Mouse (Mus musculus) hindbrain, embryonic 12.5 days (tissue): ENCODE measurements at regions not wholly inside any gene's neighbourhood (a gene's known extent, or its start where the extent isn't known, plus 50 kb on each side); places are given as distances from the start of the nearest gene placed in this dataset.

ENCODE experiments used
- ATAC-seq: fragments of 200-750 bp; cut with Nextera tagmentation; 2 replicates; pipeline ENCODE4 v1.8.0; 2017; ENCODE audit warnings: moderate TSS enrichment; ENCODE audit not compliant: low FRiP score
- H3K27ac ChIP-seq: fragments of 300-500 bp; sonication (generic); 2 replicates; pipeline ENCODE4 v1.5.1; 2016; ENCODE audit warnings: mild to moderate bottlenecking
- H3K27me3 ChIP-seq: fragments of 300-500 bp; sonication (generic); 2 replicates; pipeline ENCODE4 v1.6.1; 2016; ENCODE audit warnings: mild to moderate bottlenecking
- H3K36me3 ChIP-seq: fragments of 300-500 bp; sonication (generic); 2 replicates; pipeline ENCODE4 v1.6.1; 2016; ENCODE audit warnings: mild to moderate bottlenecking
- H3K4me1 ChIP-seq: fragments of 300-500 bp; sonication (generic); 2 replicates; pipeline ENCODE4 v1.6.1; 2016
- H3K4me2 ChIP-seq: fragments of 300-500 bp; sonication (generic); replicated peaks from 2 replicates; pipeline ENCODE4 v1.6.1; 2016; ENCODE audit warnings: mild to moderate bottlenecking
- H3K4me3 ChIP-seq: fragments of 300-500 bp; sonication (generic); 2 replicates; pipeline ENCODE4 v1.5.1; 2016; ENCODE audit warnings: mild to moderate bottlenecking
- H3K9ac ChIP-seq: fragments of 300-500 bp; sonication (generic); 2 replicates; pipeline ENCODE4 v1.6.1; 2016; ENCODE audit warnings: mild to moderate bottlenecking, moderate library complexity
- H3K9me3 ChIP-seq: fragments of 300-500 bp; sonication (generic); replicated peaks from 2 replicates; pipeline ENCODE4 v1.6.1; 2016; ENCODE audit warnings: mild to moderate bottlenecking
- WGBS: fragments of 180-500 bp; shearing (Covaris S2); methylation state at CpG from one replicate; pipeline ENCODE4 v1.1.7; 2016; 5-methylcytosine and 5-hydroxymethylcytosine counted together

DNA sequence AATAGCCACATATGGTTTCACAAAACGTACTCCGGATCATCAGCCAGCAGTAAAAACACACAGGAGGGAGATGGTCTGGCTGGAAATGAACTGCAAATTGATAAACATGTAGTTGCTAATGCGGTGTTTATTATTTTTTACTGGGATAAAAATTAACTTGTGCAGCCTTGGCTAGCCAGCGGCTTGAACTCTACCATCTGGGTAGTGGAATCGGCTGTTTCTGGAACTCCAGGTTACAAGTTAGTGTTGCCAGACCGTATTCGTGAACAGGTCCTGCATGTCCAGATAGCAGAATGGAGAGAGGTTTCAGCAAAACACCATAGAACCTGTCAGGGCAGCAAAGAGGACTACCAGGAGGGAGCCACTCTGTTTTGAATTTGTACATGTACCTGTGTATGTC lies 107.4 kb downstream of the Tomm20 start:
- 81% methylated on average over 7 of the region's 7 CpGs for WGBS
- no peak for ATAC-seq
- no peaks in the 10 kb centered on the region for H3K36me3 ChIP-seq
- H3K4me2 ChIP-seq, result no peak overlapping the region
- H3K4me3 ChIP-seq, result no peak overlapping the region
- H3K27me3 ChIP-seq, result no peaks in the 10 kb centered on the region
- H3K9ac ChIP-seq, result no peak overlapping the region
- peaks cover 35% of the 10 kb centered on the region for H3K4me1 ChIP-seq
- peak overlapping the region; percentile 95 for H3K27ac ChIP-seq
- H3K9me3 ChIP-seq, result no peaks in the 10 kb centered on the region

DNA sequence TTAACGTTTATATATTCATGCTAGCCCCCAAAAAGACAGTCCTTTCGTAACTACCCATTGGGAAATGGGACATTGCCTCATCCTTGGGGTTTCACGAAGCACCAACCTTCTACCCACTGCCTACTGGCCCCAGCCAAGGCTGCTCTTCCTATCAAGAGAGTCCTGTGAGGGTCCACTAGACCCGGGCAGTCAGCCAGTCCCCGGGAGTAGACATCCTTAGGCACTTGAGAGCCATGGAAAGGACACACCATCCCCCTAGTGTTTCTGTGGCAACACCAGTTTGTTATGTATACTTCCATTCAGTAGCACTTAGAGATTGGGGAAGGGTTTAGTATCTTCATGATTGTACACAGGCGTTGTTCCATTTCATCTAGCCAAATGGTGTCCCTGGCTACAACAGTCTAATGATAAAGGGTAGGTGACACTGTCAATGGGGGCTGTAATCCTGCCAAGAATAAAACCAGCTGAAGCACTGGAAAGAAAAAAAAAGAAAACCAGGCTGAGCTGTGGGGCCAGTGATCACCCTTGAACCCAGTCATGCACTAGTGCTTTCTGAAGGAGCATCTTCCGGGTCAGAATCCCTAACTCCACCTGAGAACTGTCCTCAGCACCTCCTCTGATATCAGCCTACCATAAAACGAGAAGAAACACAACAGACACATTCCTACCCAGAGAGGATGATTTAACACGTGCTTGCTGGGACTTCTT lies 108.2 kb downstream of the Tomm20 start:
- 82% methylated on average over 9 of the region's 9 CpGs for WGBS
- Histone ChIP-seq H3K36me3 (no peaks in the 10 kb centered on the region), H3K4me1 (peaks cover 43% of the 10 kb centered on the region), H3K9me3 (no peaks in the 10 kb centered on the region), H3K27me3 (no peaks in the 10 kb centered on the region), H3K27ac (0 out of 2 replicates have a peak overlapping the region, but pooled peaks have one; percentile 95), H3K9ac (no peak overlapping the region), H3K4me2 (no peak overlapping the region), H3K4me3 (no peak overlapping the region)
- ATAC-seq, result no peak

- Histone ChIP-seq H3K27me3 (no peaks in the 10 kb centered on the region), H3K9ac (no peak overlapping the region), H3K9me3 (no peaks in the 10 kb centered on the region), H3K4me2 (no peak overlapping the region), H3K27ac (no peak overlapping the region), H3K4me1 (peaks cover 33% of the 10 kb centered on the region), H3K36me3 (no peaks in the 10 kb centered on the region), H3K4me3 (no peak overlapping the region)
- 77% methylated on average over 7 of the region's 7 CpGs for WGBS
- no peak for ATAC-seq
Observed at GRCm38 (mm10) chr8:126835554-126835953, 110.1 kb downstream of the Tomm20 start.

DNA sequence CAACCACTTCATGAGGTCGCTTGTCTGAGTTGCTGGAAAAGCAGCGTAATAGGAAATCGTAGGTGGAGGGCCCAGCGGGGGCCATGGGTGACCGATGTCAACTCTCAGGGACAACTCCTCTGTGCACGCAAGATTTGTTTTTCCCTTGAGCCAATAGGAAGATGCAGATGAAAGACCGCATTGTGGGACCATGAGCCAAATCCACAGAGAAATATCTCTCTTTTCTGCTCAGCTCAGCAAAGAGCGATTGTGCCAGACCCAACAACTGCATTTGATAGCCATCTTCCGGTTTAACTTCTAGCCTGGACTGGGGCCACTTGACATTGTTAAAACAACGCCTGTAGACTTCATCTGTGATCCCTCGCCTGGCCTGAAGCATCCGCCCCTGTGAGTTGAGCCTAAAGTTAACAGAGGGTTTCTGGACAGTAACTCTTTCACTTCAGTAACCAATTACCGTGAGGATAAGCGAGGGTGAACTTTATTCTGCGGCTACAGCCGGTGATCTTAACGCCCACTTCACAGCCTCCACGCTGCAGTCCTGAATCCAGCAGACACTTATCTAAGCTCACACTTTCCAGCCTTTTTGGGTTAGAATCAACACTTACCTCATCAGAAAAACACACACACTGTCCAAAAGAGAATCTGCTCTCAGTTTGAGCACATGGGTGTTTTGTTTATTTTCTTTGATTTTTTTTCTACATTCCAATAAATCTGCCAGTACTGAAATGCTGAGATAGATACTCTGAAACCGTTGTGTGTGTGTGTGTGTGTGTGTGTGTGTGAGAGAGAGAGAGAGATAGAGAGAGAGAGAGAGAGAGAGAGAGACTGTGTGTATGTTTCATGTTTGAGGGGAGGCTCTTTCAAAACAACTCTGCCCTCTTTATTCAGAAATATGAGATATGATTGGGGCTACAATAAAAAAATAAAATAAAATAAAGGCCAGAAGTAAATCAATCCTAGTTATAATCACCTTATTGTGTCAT lies 111.9 kb downstream of the Tomm20 start:
- 53% methylated on average over 19 of the region's 19 CpGs for WGBS

DNA sequence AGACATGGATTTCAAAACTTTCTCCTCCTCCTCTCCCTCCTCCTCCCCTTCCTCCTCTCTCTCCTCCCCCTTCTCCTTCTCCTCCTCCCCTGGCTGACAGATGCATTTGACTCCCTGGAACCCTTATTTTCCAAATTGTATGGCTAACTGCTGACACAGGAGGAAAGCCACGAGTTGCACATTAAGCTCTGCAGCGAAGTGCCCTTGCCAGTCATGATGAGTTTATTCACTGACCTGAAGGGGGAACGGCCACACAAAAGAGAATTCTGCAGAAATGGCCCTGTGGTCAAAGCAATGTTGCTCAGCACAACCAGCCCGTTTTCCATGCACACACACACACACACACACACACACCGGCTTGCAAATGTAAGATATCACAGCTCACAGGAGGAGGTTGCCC lies 112.6 kb downstream of the Tomm20 start:
- Histone ChIP-seq H3K27ac (peak overlapping the region; percentile 64), H3K9ac (no peak overlapping the region)

More for the DNA sequence above, 111.9 kb downstream of the Tomm20 start:
- Histone ChIP-seq H3K9me3 (no peaks in the 10 kb centered on the region), H3K27me3 (no peaks in the 10 kb centered on the region; the same call in 1 of the 2 replicates), H3K4me1 (peaks cover 24% of the 10 kb centered on the region), H3K4me2 (no peak overlapping the region), H3K27ac (peak overlapping the region; percentile 64), H3K9ac (no peak overlapping the region), H3K4me3 (no peak overlapping the region), H3K36me3 (no peaks in the 10 kb centered on the region)
- no peak for ATAC-seq

GRCm38 (mm10) chr8:126832163-126832978 lies 113.3 kb downstream of the Tomm20 start:
- peaks cover 30% of the 10 kb centered on the region for H3K4me1 ChIP-seq
- H3K36me3 ChIP-seq, result no peaks in the 10 kb centered on the region
- H3K27me3 ChIP-seq, result no peaks in the 10 kb centered on the region; the same call in 1 of the 2 replicates
- no peak overlapping the region for H3K9ac ChIP-seq
- WGBS, result 69% methylated on average over 12 of the region's 12 CpGs
- no peak overlapping the region for H3K4me3 ChIP-seq
- peak overlapping the region; percentile 64 for H3K27ac ChIP-seq
- H3K9me3 ChIP-seq, result no peaks in the 10 kb centered on the region
- no peak for ATAC-seq
- no peak overlapping the region for H3K4me2 ChIP-seq

More for the DNA sequence above, 112.6 kb downstream of the Tomm20 start:
- Histone ChIP-seq H3K27me3 (no peaks in the 10 kb centered on the region; the same call in 1 of the 2 replicates), H3K9me3 (no peaks in the 10 kb centered on the region), H3K4me3 (no peak overlapping the region), H3K36me3 (no peaks in the 10 kb centered on the region), H3K4me1 (peaks cover 23% of the 10 kb centered on the region), H3K4me2 (no peak overlapping the region)
- no peak for ATAC-seq
- WGBS, result 26% methylated on average over 5 of the region's 5 CpGs

- no peak for ATAC-seq
- H3K9me3 ChIP-seq, result no peaks in the 10 kb centered on the region
- 87% methylated on average over 16 of the region's 16 CpGs for WGBS
- no peaks in the 10 kb centered on the region; the same call in 1 of the 2 replicates for H3K27me3 ChIP-seq
- no peak overlapping the region for H3K9ac ChIP-seq
- H3K27ac ChIP-seq, result 0 out of 2 replicates have a peak overlapping the region, but pooled peaks have one; percentile 19
- H3K4me3 ChIP-seq, result no peak overlapping the region
- H3K4me1 ChIP-seq, result peaks cover 38% of the 10 kb centered on the region
- no peak overlapping the region for H3K4me2 ChIP-seq
- H3K36me3 ChIP-seq, result no peaks in the 10 kb centered on the region
Observed at GRCm38 (mm10) chr8:126831312-126832162, 114.1 kb downstream of the Tomm20 start.

DNA sequence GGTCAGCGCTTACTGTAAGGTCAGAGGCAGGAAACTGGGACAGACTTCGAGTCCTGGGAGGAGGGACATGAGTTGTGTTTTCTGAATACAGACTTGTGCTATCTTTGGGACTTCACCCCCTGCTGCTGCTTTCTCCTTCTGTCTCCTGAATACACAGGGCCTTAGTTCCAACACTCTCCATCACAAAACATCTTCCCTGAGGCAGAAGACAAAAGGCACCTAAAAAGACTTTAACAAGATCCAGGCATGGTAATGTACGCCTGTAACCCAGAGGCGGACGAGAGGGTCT lies 115.5 kb downstream of the Tomm20 start:
- Histone ChIP-seq H3K9me3 (no peaks in the 10 kb centered on the region), H3K27me3 (no peaks in the 10 kb centered on the region; the same call in 1 of the 2 replicates), H3K27ac (no peak overlapping the region), H3K4me1 (peaks cover 48% of the 10 kb centered on the region), H3K9ac (no peak overlapping the region), H3K4me3 (no peak overlapping the region), H3K36me3 (no peaks in the 10 kb centered on the region), H3K4me2 (no peak overlapping the region)
- no peak for ATAC-seq
- 39% methylated on average over 5 of the region's 5 CpGs for WGBS

DNA sequence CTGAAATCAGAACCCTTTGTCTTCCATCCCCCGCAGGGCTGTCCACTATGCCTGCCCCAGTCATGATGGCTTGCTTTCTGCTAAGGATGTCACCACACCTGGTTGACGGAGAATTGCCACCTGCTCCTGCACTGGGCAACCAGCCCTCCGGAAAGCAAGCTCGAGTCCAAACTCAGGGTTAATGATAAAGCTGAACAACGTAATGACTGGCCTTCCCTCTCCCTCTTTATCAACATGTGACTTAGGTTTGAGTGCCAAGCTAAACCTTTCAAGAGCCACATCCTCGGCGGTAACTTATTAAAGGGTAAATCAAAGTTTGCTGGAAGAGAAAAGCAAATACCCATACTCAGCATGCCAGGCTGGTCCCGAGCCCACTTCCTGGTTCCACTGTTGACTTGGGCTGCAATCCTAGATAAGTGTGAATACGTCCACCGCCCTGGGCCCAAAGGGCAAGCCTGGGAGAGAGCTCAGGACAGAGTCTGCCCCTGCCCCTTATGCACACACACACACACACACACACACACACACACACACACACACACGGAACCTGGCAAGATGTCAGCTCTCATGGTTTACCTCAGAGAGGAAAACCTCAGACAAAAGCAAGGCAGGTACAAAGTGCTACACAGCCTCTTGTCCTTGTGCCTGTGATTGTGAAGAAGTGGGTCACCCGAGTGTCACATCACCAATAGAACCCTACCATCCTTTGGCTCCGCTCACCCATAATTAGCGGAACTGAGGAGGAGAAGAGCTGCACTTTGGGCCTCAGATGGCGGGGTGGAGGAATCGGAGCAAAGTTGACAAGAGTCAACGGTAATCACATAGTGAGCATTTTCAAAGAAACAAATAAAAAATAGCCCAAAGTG lies 116.0 kb downstream of the Tomm20 start:
- H3K36me3 ChIP-seq, result no peaks in the 10 kb centered on the region
- no peak overlapping the region for H3K9ac ChIP-seq
- no peak for ATAC-seq
- 74% methylated on average over 17 of the region's 17 CpGs for WGBS
- H3K4me3 ChIP-seq, result no peak overlapping the region
- H3K4me2 ChIP-seq, result no peak overlapping the region
- peak overlapping the region; percentile 35; the same call in 1 of the 2 replicates for H3K27ac ChIP-seq
- H3K9me3 ChIP-seq, result no peaks in the 10 kb centered on the region
- H3K4me1 ChIP-seq, result peaks cover 53% of the 10 kb centered on the region
- no peaks in the 10 kb centered on the region; the same call in 1 of the 2 replicates for H3K27me3 ChIP-seq

DNA sequence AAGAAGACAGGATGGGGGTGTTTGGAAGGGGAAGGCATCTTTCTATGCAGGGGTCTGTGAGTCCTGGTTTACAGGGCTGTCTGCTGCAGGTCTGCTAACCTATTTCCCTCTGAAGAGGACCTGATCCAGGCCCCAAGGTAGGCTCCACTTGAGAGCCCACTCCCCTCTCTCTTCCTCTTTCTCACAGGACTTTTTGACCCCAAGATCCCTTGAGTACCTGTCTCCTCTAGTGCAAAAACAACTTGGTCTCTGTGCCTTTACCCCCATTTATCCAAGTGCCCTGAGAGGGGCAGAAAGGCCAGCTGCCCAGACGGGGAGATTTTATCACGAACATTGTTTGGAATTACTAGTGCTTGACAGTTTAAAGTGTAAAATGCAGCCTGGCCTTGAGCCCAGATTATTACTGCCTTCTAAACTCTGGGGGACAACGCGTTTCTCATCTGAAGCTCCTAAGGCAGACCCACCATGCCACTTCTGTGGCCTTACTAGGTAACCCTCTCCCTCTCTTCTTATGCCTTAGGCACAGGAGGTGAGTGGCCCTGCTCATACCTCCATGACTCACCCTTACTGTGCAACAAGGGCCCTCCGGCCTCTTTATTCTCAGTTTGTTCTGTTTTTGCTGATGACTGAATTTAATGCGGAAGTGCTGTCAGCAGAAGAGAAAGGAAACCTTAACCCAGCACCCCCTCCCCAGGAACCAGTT lies 117.8 kb downstream of the Tomm20 start:
- H3K36me3 ChIP-seq, result no peaks in the 10 kb centered on the region
- no peaks in the 10 kb centered on the region for H3K9me3 ChIP-seq
- H3K4me2 ChIP-seq, result no peak overlapping the region
- ATAC-seq, result no peak
- peak overlapping the region; percentile 94 for H3K27ac ChIP-seq
- 70% methylated on average over 6 of the region's 6 CpGs for WGBS
- no peak overlapping the region for H3K4me3 ChIP-seq
- peaks cover 45% of the 10 kb centered on the region for H3K4me1 ChIP-seq
- H3K9ac ChIP-seq, result no peak overlapping the region; the same call in 1 of the 2 replicates
- no peaks in the 10 kb centered on the region; the same call in 1 of the 2 replicates for H3K27me3 ChIP-seq
